Mouse (Mus musculus): Measurements from ENCODE around the gene Oas1a.
"Not testable (repeated sequence)": the region's sequence is repeated elsewhere in the genome, so short reads cannot be mapped to it uniquely, and the experiment has no call there.

DNA sequence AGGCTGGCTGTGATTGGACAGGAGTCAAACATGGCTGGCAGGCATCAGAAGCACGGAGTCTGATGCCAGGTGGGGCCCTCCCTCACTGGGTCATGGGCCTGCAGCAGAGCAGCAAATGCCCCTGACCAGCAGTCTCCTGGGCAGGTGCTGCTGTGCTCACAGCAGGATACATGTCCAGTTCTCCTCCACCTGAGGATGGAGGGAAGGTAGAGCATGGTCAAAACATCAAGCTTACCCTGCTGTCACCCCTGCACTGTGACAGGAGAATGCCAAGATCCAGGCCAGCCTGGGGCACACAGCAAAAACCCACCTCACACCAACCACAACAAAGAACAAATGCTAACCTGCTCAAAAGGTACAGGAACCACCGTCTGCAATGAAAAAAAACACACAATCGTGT is 30.5 kb downstream of the Oas1a start:
- TF ChIP-seq GATA1 (IDR thresholded peaks at IDR 0.05; ENCODE audit: borderline replicate concordance, low read length); CTCF (IDR thresholded peaks at IDR 0.05; ENCODE audit: low read depth, low read length); TAL1 (conservative IDR thresholded peaks at IDR 0.05; ENCODE audit: low read depth, low read length): not testable (repeated sequence)

Measured in G1E (cell line).